23 mouse cellular contexts compared by ENCODE assay signal in the genomic region with DNA sequence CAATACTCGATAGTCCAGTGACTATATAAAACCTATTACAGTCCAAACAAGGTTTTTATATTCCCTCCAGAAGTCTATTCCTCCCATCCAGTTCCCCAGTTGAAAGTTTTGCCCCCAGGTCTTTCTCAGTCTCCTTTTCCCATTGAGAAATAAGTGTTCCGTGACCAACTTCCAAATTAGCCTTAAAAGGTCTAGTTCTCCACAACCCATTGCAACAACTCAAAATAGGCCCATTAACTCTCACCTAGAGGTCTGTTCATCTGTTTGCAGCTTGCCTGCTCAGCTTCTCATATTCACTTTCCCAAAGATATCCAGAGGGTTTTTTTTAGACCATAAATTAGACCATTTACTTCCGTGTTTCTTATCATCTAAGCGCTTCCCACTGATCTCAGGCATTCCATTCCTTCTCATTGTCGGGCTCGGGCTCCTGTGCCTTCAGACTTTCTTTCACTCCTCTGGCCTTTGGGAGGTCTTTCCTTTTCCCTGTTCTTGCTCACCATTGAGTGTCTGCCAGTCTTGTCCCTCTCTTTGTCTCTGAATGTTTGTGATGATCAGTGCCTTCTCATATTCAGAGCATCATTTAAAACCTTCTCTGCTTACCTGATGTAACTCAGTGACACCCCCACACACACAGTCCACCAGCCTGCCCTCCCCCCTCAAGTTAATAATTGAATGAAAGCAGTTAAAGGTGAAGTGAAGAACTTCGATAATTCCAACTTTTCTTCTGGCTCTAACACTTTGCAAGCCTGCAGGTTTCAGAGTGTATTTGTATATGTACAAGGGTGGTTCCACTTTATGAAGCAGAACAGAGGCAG.
A peak's percentile ranks its signal among the peaks of the same experiment; 100 is the strongest.
DNase-seq lines count a peak whose midpoint lies in the region; ATAC-seq and TF ChIP-seq lines count a peak whose summit lies in the region.
"Had no signal": no experiment of that assay in that cellular context is flagged by ENCODE, and none has a peak within 500 bp of the region (broad histone marks: within the 10 kb centered on the region; RNA-seq: fewer than 3 reads in every experiment).

No protein-coding gene starts in this region.

- H3K79me2 ChIP-seq in liver, adult 2 months (ENCODE audit: control insufficient read depth, insufficient read depth, low read length): no peaks in the 10 kb centered on the region

- no peaks in the 10 kb centered on the region for H3K27me3 ChIP-seq in liver, adult 2 months (ENCODE audit: control insufficient read depth, insufficient read depth, low read length)
- H3K27me3 ChIP-seq in liver, embryonic 12.5 days (replicated peaks): no peaks in the 10 kb centered on the region
- no peaks in the 10 kb centered on the region for H3K27me3 ChIP-seq in intestine, embryonic 16.5 days (replicated peaks; ENCODE audit: control insufficient read depth, insufficient read depth, low read length)
- no peaks in the 10 kb centered on the region for H3K27me3 ChIP-seq in kidney, postnatal 0 days (ENCODE audit: insufficient read depth, low read length)
- H3K27me3 ChIP-seq: embryonic facial prominence, embryonic 12.5 days; forebrain, embryonic 12.5 days; heart, embryonic 15.5 days; hindbrain, embryonic 13.5 days; limb, embryonic 13.5 days; lung, embryonic 15.5 days; midbrain, embryonic 15.5 days; neural tube, embryonic 12.5 days had no signal

- H3K9ac ChIP-seq in liver, adult 2 months (ENCODE audit: low read depth, low read length): peak overlapping the region; percentile 64
- H3K9ac ChIP-seq in liver, embryonic 12.5 days: no peak overlapping the region
- H3K9ac ChIP-seq in intestine, embryonic 16.5 days (ENCODE audit: low read depth, low read length): no peak overlapping the region
- no peak overlapping the region for H3K9ac ChIP-seq in kidney, postnatal 0 days (ENCODE audit: low read depth, low read length)
- H3K9ac ChIP-seq: embryonic facial prominence, embryonic 12.5 days; forebrain, embryonic 12.5 days; heart, embryonic 15.5 days; hindbrain, embryonic 13.5 days; limb, embryonic 13.5 days; lung, embryonic 15.5 days; midbrain, embryonic 15.5 days; neural tube, embryonic 12.5 days had no signal

- no peak for TF ChIP-seq POLR2A in liver, adult 2 months (IDR thresholded peaks at IDR 0.05; ENCODE audit: extremely low read depth, insufficient read depth, low read length)

- H3K36me3 ChIP-seq in liver, adult 2 months (ENCODE audit: control insufficient read depth, insufficient read depth, low read length): no peaks in the 10 kb centered on the region; the same call in 1 of the 2 replicates
- H3K36me3 ChIP-seq in liver, embryonic 12.5 days: no peaks in the 10 kb centered on the region
- no peaks in the 10 kb centered on the region for H3K36me3 ChIP-seq in intestine, embryonic 16.5 days (ENCODE audit: control insufficient read depth, insufficient read depth, low read length)
- no peaks in the 10 kb centered on the region for H3K36me3 ChIP-seq in kidney, postnatal 0 days (ENCODE audit: insufficient read depth, low read length)
- H3K36me3 ChIP-seq: embryonic facial prominence, embryonic 12.5 days; forebrain, embryonic 12.5 days; heart, embryonic 15.5 days; hindbrain, embryonic 13.5 days; limb, embryonic 13.5 days; lung, embryonic 15.5 days; midbrain, embryonic 15.5 days; neural tube, embryonic 12.5 days had no signal

- H3K4me2 ChIP-seq in liver, embryonic 12.5 days: no peak overlapping the region
- peak overlapping the region; percentile 27; the same call in 1 of the 2 replicates for H3K4me2 ChIP-seq in intestine, embryonic 16.5 days (ENCODE audit: low read depth, low read length)
- no peak overlapping the region for H3K4me2 ChIP-seq in kidney, postnatal 0 days (ENCODE audit: low read length)
- H3K4me2 ChIP-seq: embryonic facial prominence, embryonic 12.5 days; forebrain, embryonic 12.5 days; heart, embryonic 15.5 days; hindbrain, embryonic 13.5 days; limb, embryonic 13.5 days; lung, embryonic 15.5 days; midbrain, embryonic 15.5 days; neural tube, embryonic 12.5 days had no signal

- peaks cover 6% of the 10 kb centered on the region; the same call in 1 of the 2 replicates for H3K4me1 ChIP-seq in liver, adult 2 months (ENCODE audit: control insufficient read depth, insufficient read depth, low read length)
- H3K4me1 ChIP-seq in liver, embryonic 12.5 days: no peaks in the 10 kb centered on the region
- H3K4me1 ChIP-seq in intestine, embryonic 16.5 days (ENCODE audit: control insufficient read depth, insufficient read depth, low read length): peaks cover 8% of the 10 kb centered on the region; the same call in 1 of the 2 replicates
- H3K4me1 ChIP-seq in kidney, postnatal 0 days (replicated peaks; ENCODE audit: insufficient read depth, low read length): 0 out of 2 replicates have a peak, but pooled peaks cover 4% of the 10 kb centered on the region
- H3K4me1 ChIP-seq: embryonic facial prominence, embryonic 12.5 days; forebrain, embryonic 12.5 days; hindbrain, embryonic 13.5 days; limb, embryonic 13.5 days; lung, embryonic 15.5 days; midbrain, embryonic 15.5 days; neural tube, embryonic 12.5 days had no signal

- peak overlapping the region; percentile 92 for H3K27ac ChIP-seq in liver, adult 2 months (replicated peaks; ENCODE audit: insufficient read depth, low read depth, low read length)
- no peak overlapping the region for H3K27ac ChIP-seq in liver, embryonic 12.5 days
- H3K27ac ChIP-seq in intestine, embryonic 16.5 days (ENCODE audit: low read length): peak overlapping the region; percentile 76
- H3K27ac ChIP-seq in kidney, postnatal 0 days: no peak overlapping the region
- H3K27ac ChIP-seq: embryonic facial prominence, embryonic 12.5 days; forebrain, embryonic 12.5 days; gastrocnemius, adult 2 months; heart, embryonic 15.5 days; hindbrain, embryonic 13.5 days; limb, embryonic 13.5 days; lung, embryonic 15.5 days; midbrain, embryonic 15.5 days; neural tube, embryonic 12.5 days had no signal

- peak; percentile 86 for DNase-seq in liver, adult 2 months (ENCODE audit: extremely low read depth, low read depth, low spot score)
- peak; percentile 33 for DNase-seq in kidney, postnatal 0 days (ENCODE audit: low spot score)
- peak; percentile 61 for DNase-seq in yolk sac, embryonic 10.5 days (ENCODE audit: low spot score)
- DNase-seq in layer of hippocampus, adult 9-11 months: no peak
- no peak for DNase-seq in right cerebral cortex, postnatal 4 days
- DNase-seq: adrenal gland, adult 2 months; cerebellum, adult 2 months; cerebellum, postnatal 25 days; gastrocnemius, adult 2 months; heart, postnatal 36 days; lung, postnatal 4 days; right cerebral cortex, postnatal 14 days had no signal

- no peak for ATAC-seq in liver, embryonic 12.5 days
- peak; percentile 92 for ATAC-seq in intestine, embryonic 16.5 days
- no peak for ATAC-seq in kidney, postnatal 0 days (replicated peaks; ENCODE audit: low FRiP score, low read depth)
- ATAC-seq: inflammation-experienced regulatory T-cells, adult 6 months; midbrain, embryonic 15.5 days had no signal

- 13% methylated on average over 7 of the region's 7 CpGs for WGBS in liver, adult 2 months
- 53% methylated on average over 7 of the region's 7 CpGs for WGBS in liver, embryonic 12.5 days (ENCODE audit: insufficient replicate concordance)
- WGBS in intestine, embryonic 16.5 days: 55% methylated on average over 7 of the region's 7 CpGs
- WGBS in kidney, postnatal 0 days: 43% methylated on average over 7 of the region's 7 CpGs

- no peak for TF ChIP-seq CTCF in liver, adult 2 months (IDR thresholded peaks at IDR 0.05; ENCODE audit: low read depth, low read length)
- TF ChIP-seq CTCF in kidney, postnatal 0 days (IDR thresholded peaks at IDR 0.05; ENCODE audit: low read depth): no peak

- H3K9me3 ChIP-seq in liver, embryonic 12.5 days (replicated peaks): no peaks in the 10 kb centered on the region
- no peaks in the 10 kb centered on the region for H3K9me3 ChIP-seq in intestine, embryonic 16.5 days (ENCODE audit: control insufficient read depth, low read length)
- no peaks in the 10 kb centered on the region for H3K9me3 ChIP-seq in kidney, postnatal 0 days (replicated peaks; ENCODE audit: low read length)
- H3K9me3 ChIP-seq: embryonic facial prominence, embryonic 12.5 days; forebrain, embryonic 12.5 days; heart, embryonic 15.5 days; hindbrain, embryonic 13.5 days; limb, embryonic 13.5 days; lung, embryonic 15.5 days; midbrain, embryonic 15.5 days; neural tube, embryonic 12.5 days had no signal

- peak overlapping the region; percentile 50 for H3K4me3 ChIP-seq in liver, adult 2 months (ENCODE audit: insufficient read depth, low read depth, low read length)
- H3K4me3 ChIP-seq in liver, embryonic 12.5 days: no peak overlapping the region
- peak overlapping the region; percentile 18; the same call in 1 of the 2 replicates for H3K4me3 ChIP-seq in intestine, embryonic 16.5 days (ENCODE audit: low read length)
- no peak overlapping the region for H3K4me3 ChIP-seq in kidney, postnatal 0 days (replicated peaks; ENCODE audit: low read depth, low read length)
- H3K4me3 ChIP-seq: embryonic facial prominence, embryonic 12.5 days; forebrain, embryonic 12.5 days; gastrocnemius, adult 2 months; heart, embryonic 15.5 days; hindbrain, embryonic 13.5 days; limb, embryonic 13.5 days; lung, embryonic 15.5 days; midbrain, embryonic 15.5 days; neural tube, embryonic 12.5 days had no signal

Comparison
In these comparisons a context has a peak if more than half of its experiments do, and no peak if none do; other contexts are left out.
1. H3K27ac ChIP-seq: peak in liver, adult 2 months (single experiment) and intestine, embryonic 16.5 days (single experiment); none in liver, embryonic 12.5 days (single experiment) and kidney, postnatal 0 days (single experiment).
2. H3K4me3 ChIP-seq: peak in liver, adult 2 months (single experiment) and intestine, embryonic 16.5 days (single experiment); none in liver, embryonic 12.5 days (single experiment) and kidney, postnatal 0 days (single experiment).
3. DNase-seq: peak in liver, adult 2 months (single experiment), kidney, postnatal 0 days (single experiment) and yolk sac, embryonic 10.5 days (single experiment); none in layer of hippocampus, adult 9-11 months (single experiment) and right cerebral cortex, postnatal 4 days (single experiment).